Mouse (Mus musculus) stomach, embryonic 14.5 days (tissue): Measurements from ENCODE around the gene Ddx47. TPM values are rescaled to one million over a fixed set of nuclear protein-coding genes. Genes with fewer than 3 reads are reported as not detected.

Experiments
- ATAC-seq: fragments of 200-750 bp; cut with Nextera tagmentation; 2 replicates; pipeline ENCODE4 v1.8.0; 2017; ENCODE audit warnings: low read depth, moderate TSS enrichment; ENCODE audit not compliant: insufficient number of reproducible peaks, insufficient read depth, low FRiP score
- H3K27ac ChIP-seq: fragments of 300-500 bp; sonication (generic); 2 replicates; pipeline ENCODE4 v1.5.1; 2014; ENCODE audit warnings: mild to moderate bottlenecking, low read length, moderate library complexity, mixed read lengths
- H3K27me3 ChIP-seq: fragments of 300-500 bp; sonication (generic); 2 replicates; pipeline ENCODE4 v1.6.1; 2014; ENCODE audit warnings: low read length, control low read depth, mixed read lengths; ENCODE audit not compliant: control insufficient read depth, insufficient read depth
- H3K36me3 ChIP-seq: fragments of 300-500 bp; sonication (generic); 2 replicates; pipeline ENCODE4 v1.6.1; 2014; ENCODE audit warnings: mild to moderate bottlenecking, control low read depth, low read length, moderate library complexity, mixed read lengths; ENCODE audit not compliant: control insufficient read depth, insufficient read depth
- H3K4me1 ChIP-seq: fragments of 300-500 bp; sonication (generic); 2 replicates; pipeline ENCODE4 v1.6.1; 2014; ENCODE audit warnings: low read length, control low read depth, mixed read lengths; ENCODE audit not compliant: control insufficient read depth, insufficient read depth
- H3K4me2 ChIP-seq: fragments of 300-500 bp; sonication (generic); replicated peaks from 2 replicates; pipeline ENCODE4 v1.6.1; 2014; ENCODE audit warnings: low read depth, low read length, control low read depth
- H3K4me3 ChIP-seq: fragments of 300-500 bp; sonication (generic); 2 replicates; pipeline ENCODE4 v1.5.1; 2014; ENCODE audit warnings: low read depth, low read length, control low read depth
- H3K9ac ChIP-seq: fragments of 300-500 bp; sonication (generic); replicated peaks from 2 replicates; pipeline ENCODE4 v1.6.1; 2014; ENCODE audit warnings: low read depth, mild to moderate bottlenecking, control low read depth, low read length, moderate library complexity, mixed read lengths
- H3K9me3 ChIP-seq: fragments of 300-500 bp; sonication (generic); 2 replicates; pipeline ENCODE4 v1.6.1; 2016; ENCODE audit warnings: low read depth, low read length, control low read depth; ENCODE audit not compliant: control insufficient read depth
- WGBS: fragments of 180-500 bp; shearing (Covaris S2); extraction: QIAGEN DNeasy Blood & Tissue Kit; methylation state at CpG from one replicate; pipeline ENCODE4 v1.1.7; 2014; 5-methylcytosine and 5-hydroxymethylcytosine counted together
- polyA plus RNA-seq: library from polyadenylated mRNA; unstranded; fragments of >200 nt; fragmentation: Nextera tagmentation; extraction: Ambion mirVana; gene quantifications from 2 replicates; pipeline ENCODE4 v1.2.1, GENCODE M21; 2014

Ddx47 gene
- polyA plus RNA-seq, 1 experiment from 2014 or later, result 107 TPM

DNA sequence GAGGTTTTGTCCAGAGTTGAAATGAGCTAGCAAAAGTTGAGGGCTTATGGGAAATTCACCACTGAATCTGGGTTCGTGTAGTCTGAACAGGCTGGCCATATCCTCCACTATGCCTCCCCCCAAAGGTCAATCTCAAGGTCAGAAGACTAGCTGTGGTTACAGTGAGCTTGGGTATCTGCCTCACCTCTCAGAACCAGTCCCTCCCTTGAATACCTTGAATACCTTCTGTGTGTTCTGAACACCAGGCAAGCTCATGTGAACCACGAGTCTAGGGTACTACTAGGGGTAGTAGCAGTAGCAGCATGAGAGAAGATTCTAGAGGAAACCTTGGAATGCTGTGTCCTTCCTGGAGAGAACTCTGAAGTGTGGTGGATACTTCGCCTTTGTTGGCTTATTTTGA lies 10.2 kb downstream of the Ddx47 start:
- ATAC-seq, result no peak
- no peak overlapping the region for H3K4me3 ChIP-seq
- 92% methylated on average over 3 of the region's 3 CpGs for WGBS

GRCm38 (mm10) chr6:135023379-135023778 lies 12.0 kb downstream of the Ddx47 start:
- Histone ChIP-seq H3K27me3 (no peaks in the 10 kb centered on the region), H3K4me3 (no peak overlapping the region), H3K9me3 (no peaks in the 10 kb centered on the region), H3K4me2 (no peak overlapping the region), H3K36me3 (peaks cover 52% of the 10 kb centered on the region), H3K9ac (no peak overlapping the region), H3K27ac (no peak overlapping the region), H3K4me1 (no peaks in the 10 kb centered on the region)
- 83% methylated on average over 14 of the region's 14 CpGs for WGBS
- ATAC-seq, result no peak

More for the DNA sequence above, 10.2 kb downstream of the Ddx47 start:
- Histone ChIP-seq H3K27me3 (no peaks in the 10 kb centered on the region), H3K9me3 (no peaks in the 10 kb centered on the region), H3K36me3 (peaks cover 70% of the 10 kb centered on the region), H3K4me1 (no peaks in the 10 kb centered on the region), H3K4me2 (no peak overlapping the region), H3K27ac (no peak overlapping the region), H3K9ac (no peak overlapping the region)

- 76% methylated on average over 1 of the region's 1 CpGs for WGBS
- H3K4me3 ChIP-seq, result no peak overlapping the region
- H3K36me3 ChIP-seq, result peaks cover 37% of the 10 kb centered on the region
- ATAC-seq, result no peak
- 0 out of 2 replicates have a peak, but pooled peaks cover 4% of the 10 kb centered on the region for H3K4me1 ChIP-seq
- no peak overlapping the region for H3K4me2 ChIP-seq
- H3K27me3 ChIP-seq, result no peaks in the 10 kb centered on the region
- no peaks in the 10 kb centered on the region for H3K9me3 ChIP-seq
- H3K9ac ChIP-seq, result no peak overlapping the region
- no peak overlapping the region; the same call in 1 of the 2 replicates for H3K27ac ChIP-seq
These were observed 13.5 kb downstream of the Ddx47 start for GRCm38 (mm10) chr6:135024781-135025420.

GRCm38 (mm10) chr6:135026232-135026631 lies 14.8 kb downstream of the Ddx47 start:
- Histone ChIP-seq H3K27me3 (no peaks in the 10 kb centered on the region), H3K27ac (no peak overlapping the region), H3K4me1 (0 out of 2 replicates have a peak, but pooled peaks cover 4% of the 10 kb centered on the region), H3K36me3 (peaks cover 26% of the 10 kb centered on the region), H3K9ac (no peak overlapping the region), H3K9me3 (no peaks in the 10 kb centered on the region), H3K4me2 (no peak overlapping the region), H3K4me3 (no peak overlapping the region)
- ATAC-seq, result peak; percentile 39; the same call in 1 of the 2 replicates
- 7% methylated on average over 3 of the region's 3 CpGs for WGBS

- H3K9ac ChIP-seq, result no peak overlapping the region
- peaks cover 20% of the 10 kb centered on the region for H3K36me3 ChIP-seq
- H3K4me1 ChIP-seq, result 0 out of 2 replicates have a peak, but pooled peaks cover 4% of the 10 kb centered on the region
- no peak overlapping the region for H3K4me2 ChIP-seq
- no peaks in the 10 kb centered on the region for H3K9me3 ChIP-seq
- H3K4me3 ChIP-seq, result no peak overlapping the region
- no peak overlapping the region for H3K27ac ChIP-seq
- ATAC-seq, result no peak
- H3K27me3 ChIP-seq, result no peaks in the 10 kb centered on the region
- WGBS, result 80% methylated on average over 2 of the region's 2 CpGs
These were observed 15.3 kb downstream of the Ddx47 start for GRCm38 (mm10) chr6:135026755-135027154.

GRCm38 (mm10) chr6:135029246-135029645 lies 17.8 kb downstream of the Ddx47 start:
- H3K4me1 ChIP-seq, result 0 out of 2 replicates have a peak, but pooled peaks cover 4% of the 10 kb centered on the region
- no peaks in the 10 kb centered on the region for H3K9me3 ChIP-seq
- no peak overlapping the region for H3K4me2 ChIP-seq
- peak overlapping the region; percentile 11; the same call in 1 of the 2 replicates for H3K27ac ChIP-seq
- peak; percentile 69 for ATAC-seq
- 53% methylated on average over 4 of the region's 4 CpGs for WGBS
- H3K9ac ChIP-seq, result no peak overlapping the region
- H3K4me3 ChIP-seq, result no peak overlapping the region
- peaks cover 3% of the 10 kb centered on the region for H3K36me3 ChIP-seq
- no peaks in the 10 kb centered on the region for H3K27me3 ChIP-seq

GRCm38 (mm10) chr6:135038674-135039073 lies 27.3 kb downstream of the Ddx47 start:
- Histone ChIP-seq H3K4me1 (no peaks in the 10 kb centered on the region), H3K4me2 (no peak overlapping the region), H3K27ac (no peak overlapping the region), H3K4me3 (no peak overlapping the region), H3K9ac (no peak overlapping the region), H3K27me3 (no peaks in the 10 kb centered on the region), H3K36me3 (no peaks in the 10 kb centered on the region), H3K9me3 (no peaks in the 10 kb centered on the region; the same call in 1 of the 2 replicates)
- no peak for ATAC-seq
- 75% methylated on average over 3 of the region's 3 CpGs for WGBS

- ATAC-seq, result peak; percentile 79
- Histone ChIP-seq H3K4me1 (no peaks in the 10 kb centered on the region), H3K9me3 (no peaks in the 10 kb centered on the region; the same call in 1 of the 2 replicates), H3K27me3 (no peaks in the 10 kb centered on the region), H3K27ac (peak overlapping the region; percentile 44; the same call in 1 of the 2 replicates), H3K36me3 (no peaks in the 10 kb centered on the region), H3K4me3 (0 out of 2 replicates have a peak overlapping the region, but pooled peaks have one; percentile 7), H3K4me2 (peak overlapping the region; percentile 24; the same call in 1 of the 2 replicates), H3K9ac (no peak overlapping the region)
- WGBS, result 1% methylated on average over 21 of the region's 21 CpGs
These were observed 29.0 kb downstream of the Ddx47 start for GRCm38 (mm10) chr6:135040275-135040871.
